Mouse (Mus musculus): ENCODE measurements around the gene Cabp2.

DNA sequence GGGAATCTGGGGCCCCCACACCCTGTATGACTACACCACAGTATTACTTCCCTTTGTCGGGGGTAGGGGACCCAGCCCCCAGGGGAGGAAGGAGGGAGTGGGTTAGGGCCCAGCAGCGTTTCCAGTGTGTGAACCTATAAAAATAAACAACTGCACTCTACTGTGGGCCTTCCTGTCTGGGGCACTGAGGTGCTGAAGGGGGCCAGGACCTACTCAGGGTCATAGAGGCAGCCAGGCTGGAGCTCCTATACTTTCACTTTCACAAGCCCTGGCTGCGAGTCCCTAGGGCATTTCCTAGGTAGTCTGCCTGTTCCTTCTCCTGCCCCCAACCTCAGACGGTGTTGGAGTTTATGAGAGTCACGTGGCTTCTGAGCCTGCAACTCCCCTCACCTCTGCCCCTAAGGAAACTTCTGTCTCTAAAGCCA is 32.4 kb downstream of the Cabp2 start:
- TF ChIP-seq CTCF (IDR thresholded peaks at IDR 0.05; ENCODE audit: borderline replicate concordance, insufficient read depth, low read length) (no peak), POLR2A (IDR thresholded peaks at IDR 0.05; ENCODE audit: low read depth, low read length) (no peak)
